Mouse (Mus musculus): ENCODE measurements at regions not wholly inside any gene's neighbourhood (a gene's known extent, or its start where the extent isn't known, plus 50 kb on each side); places are given as distances from the start of the nearest gene placed in this dataset.

- Histone ChIP-seq H3K4me3 (ENCODE audit: low read depth, low read length) (no peak overlapping the region), H3K36me3 (ENCODE audit: control insufficient read depth, insufficient read depth, low read length) (no peaks in the 10 kb centered on the region), H3K27ac (replicated peaks) (no peak overlapping the region), H3K4me1 (replicated peaks; ENCODE audit: control insufficient read depth, insufficient read depth) (no peaks in the 10 kb centered on the region), H3K9me3 (ENCODE audit: control insufficient read depth, low read length) (no peaks in the 10 kb centered on the region), H3K4me2 (replicated peaks; ENCODE audit: low read depth) (no peak overlapping the region), H3K9ac (ENCODE audit: low read length) (no peak overlapping the region), H3K27me3 (ENCODE audit: control insufficient read depth, insufficient read depth, low read length) (no peaks in the 10 kb centered on the region)
- 46% methylated on average over 4 of the region's 4 CpGs for WGBS
- no peak for DNase-seq (ENCODE audit: low spot score)
- ATAC-seq (ENCODE audit: low FRiP score, low TSS enrichment): 0 out of 2 replicates have a peak, but pooled peaks have one; percentile 26
- TF ChIP-seq EP300 (optimal IDR thresholded peaks at IDR 0.05) (no peak), CTCF (IDR thresholded peaks at IDR 0.05; ENCODE audit: low read depth) (no peak)
These were observed 396.8 kb upstream of the Ctso start for GRCm38 (mm10) chr3:81535448-81536205.

DNA sequence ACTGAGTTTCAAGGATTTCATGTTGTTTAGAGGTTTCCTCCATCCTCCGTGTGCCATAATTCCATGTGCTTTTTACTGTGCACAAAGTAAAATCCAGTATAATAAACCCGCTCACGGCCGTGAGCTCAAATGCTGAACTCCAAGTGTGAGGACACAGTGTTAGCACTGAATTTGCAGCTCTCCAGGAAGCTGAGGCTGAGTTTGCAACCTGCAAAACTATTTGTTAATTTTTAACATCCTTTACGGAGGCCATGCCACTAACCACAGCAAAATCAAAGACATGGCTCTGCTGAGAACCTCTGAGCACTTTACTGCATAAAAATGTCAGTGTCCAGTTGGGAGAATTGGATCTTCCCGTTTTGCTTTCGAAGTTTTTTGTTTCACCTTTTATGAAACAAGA, 377.6 kb upstream of the Ctso start:
- Histone ChIP-seq H3K9ac (ENCODE audit: low read length) (no peak overlapping the region), H3K27ac (replicated peaks) (no peak overlapping the region), H3K4me1 (replicated peaks; ENCODE audit: control insufficient read depth, insufficient read depth) (no peaks in the 10 kb centered on the region), H3K4me2 (replicated peaks; ENCODE audit: low read depth) (no peak overlapping the region), H3K36me3 (ENCODE audit: control insufficient read depth, insufficient read depth, low read length) (no peaks in the 10 kb centered on the region), H3K9me3 (ENCODE audit: control insufficient read depth, low read length) (no peaks in the 10 kb centered on the region), H3K4me3 (ENCODE audit: low read depth, low read length) (no peak overlapping the region), H3K27me3 (ENCODE audit: control insufficient read depth, insufficient read depth, low read length) (no peaks in the 10 kb centered on the region)
- TF ChIP-seq CTCF (IDR thresholded peaks at IDR 0.05; ENCODE audit: low read depth): no peak
- no peak for TF ChIP-seq EP300 (optimal IDR thresholded peaks at IDR 0.05)
- ATAC-seq (ENCODE audit: low FRiP score, low TSS enrichment) (no peak), DNase-seq (ENCODE audit: low spot score) (no peak)
- WGBS: 57% methylated on average over 7 of the region's 7 CpGs

GRCm38 (mm10) chr3:81562610-81563258, 369.7 kb upstream of the Ctso start:
- Histone ChIP-seq H3K4me2 (replicated peaks; ENCODE audit: low read depth) (no peak overlapping the region), H3K9me3 (ENCODE audit: control insufficient read depth, low read length) (no peaks in the 10 kb centered on the region), H3K4me1 (replicated peaks; ENCODE audit: control insufficient read depth, insufficient read depth) (no peaks in the 10 kb centered on the region), H3K4me3 (ENCODE audit: low read depth, low read length) (no peak overlapping the region), H3K27me3 (ENCODE audit: control insufficient read depth, insufficient read depth, low read length) (no peaks in the 10 kb centered on the region), H3K27ac (replicated peaks) (no peak overlapping the region), H3K9ac (ENCODE audit: low read length) (no peak overlapping the region), H3K36me3 (ENCODE audit: control insufficient read depth, insufficient read depth, low read length) (no peaks in the 10 kb centered on the region)
- ATAC-seq (ENCODE audit: low FRiP score, low TSS enrichment) (no peak), DNase-seq (ENCODE audit: low spot score) (no peak)
- TF ChIP-seq CTCF (IDR thresholded peaks at IDR 0.05; ENCODE audit: low read depth): no peak
- TF ChIP-seq EP300 (optimal IDR thresholded peaks at IDR 0.05): no peak
- 71% methylated on average over 2 of the region's 2 CpGs for WGBS

DNA sequence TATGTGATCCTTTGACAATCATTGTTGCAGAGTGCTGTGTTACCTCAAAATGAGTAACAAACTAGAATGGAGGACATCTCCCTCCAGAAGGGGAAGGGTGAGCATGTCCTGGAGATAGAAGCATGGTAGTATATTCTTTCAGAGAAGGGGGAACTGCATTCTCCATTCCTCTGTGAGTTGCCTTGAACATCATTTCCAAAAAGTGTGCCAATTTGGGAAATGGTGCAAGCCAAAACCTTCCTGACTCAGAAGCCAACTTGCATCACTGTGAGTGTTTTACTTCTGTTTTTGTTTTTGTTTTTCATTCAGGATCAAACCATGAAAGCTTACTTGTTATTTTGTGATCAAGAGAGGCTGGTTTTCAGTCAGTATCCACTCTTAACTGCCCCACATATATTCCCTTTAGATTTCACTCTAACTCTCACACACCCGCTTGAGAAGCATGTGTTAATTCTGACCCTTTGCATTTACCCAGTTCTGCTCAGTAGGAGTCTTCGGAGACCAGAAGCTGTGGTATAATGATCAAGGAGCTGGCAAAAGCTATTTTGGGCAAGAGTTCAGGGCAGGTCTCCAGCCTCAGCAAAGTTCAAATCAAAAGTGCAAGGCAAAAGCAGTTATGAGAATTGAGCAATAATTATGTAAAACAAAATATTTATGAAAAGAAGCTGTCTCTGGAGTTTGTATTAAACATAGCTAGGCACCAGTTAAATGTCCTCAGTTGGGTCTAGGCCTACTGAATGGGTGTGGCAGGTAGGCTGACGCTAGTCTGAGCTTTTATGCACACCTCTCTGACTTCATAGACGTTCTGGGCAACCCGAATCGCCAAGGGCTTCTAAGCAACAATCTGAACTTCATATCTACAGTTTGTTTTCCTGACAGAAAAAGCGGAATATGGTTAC, 368.3 kb upstream of the Ctso start:
- H3K4me3 ChIP-seq (ENCODE audit: low read depth, low read length): no peak overlapping the region
- TF ChIP-seq EP300 (optimal IDR thresholded peaks at IDR 0.05): no peak
- TF ChIP-seq CTCF (IDR thresholded peaks at IDR 0.05; ENCODE audit: low read depth): no peak
- H3K27ac ChIP-seq (replicated peaks): no peak overlapping the region
- 48% methylated on average over 7 of the region's 7 CpGs for WGBS
- H3K4me2 ChIP-seq (replicated peaks; ENCODE audit: low read depth): no peak overlapping the region
- peak; percentile 31 for DNase-seq (ENCODE audit: low spot score)
- H3K36me3 ChIP-seq (ENCODE audit: control insufficient read depth, insufficient read depth, low read length): no peaks in the 10 kb centered on the region
- no peak overlapping the region for H3K9ac ChIP-seq (ENCODE audit: low read length)
- ATAC-seq (ENCODE audit: low FRiP score, low TSS enrichment): peak; percentile 61
- H3K27me3 ChIP-seq (ENCODE audit: control insufficient read depth, insufficient read depth, low read length): no peaks in the 10 kb centered on the region
- H3K4me1 ChIP-seq (replicated peaks; ENCODE audit: control insufficient read depth, insufficient read depth): no peaks in the 10 kb centered on the region
- H3K9me3 ChIP-seq (ENCODE audit: control insufficient read depth, low read length): no peaks in the 10 kb centered on the region

GRCm38 (mm10) chr3:81564757-81565063, 367.7 kb upstream of the Ctso start:
- Histone ChIP-seq H3K9me3 (ENCODE audit: control insufficient read depth, low read length) (no peaks in the 10 kb centered on the region), H3K27me3 (ENCODE audit: control insufficient read depth, insufficient read depth, low read length) (no peaks in the 10 kb centered on the region), H3K36me3 (ENCODE audit: control insufficient read depth, insufficient read depth, low read length) (no peaks in the 10 kb centered on the region), H3K4me1 (replicated peaks; ENCODE audit: control insufficient read depth, insufficient read depth) (no peaks in the 10 kb centered on the region), H3K4me2 (replicated peaks; ENCODE audit: low read depth) (no peak overlapping the region), H3K27ac (replicated peaks) (no peak overlapping the region), H3K9ac (ENCODE audit: low read length) (no peak overlapping the region), H3K4me3 (ENCODE audit: low read depth, low read length) (no peak overlapping the region)
- TF ChIP-seq EP300 (optimal IDR thresholded peaks at IDR 0.05) (no peak), CTCF (IDR thresholded peaks at IDR 0.05; ENCODE audit: low read depth) (no peak)
- no peak for DNase-seq (ENCODE audit: low spot score)
- 45% methylated on average over 1 of the region's 1 CpGs for WGBS
- ATAC-seq (ENCODE audit: low FRiP score, low TSS enrichment): no peak
